Mouse (Mus musculus) erythroblast, embryonic 14.5 days (primary cell): ENCODE results near the gene Cluh.

Experiments
- GATA1 ChIP-seq: IDR thresholded peaks from 2 replicates; pipeline ENCODE4 v1.6.1; 2012; ENCODE audit warnings: low read length, inconsistent platforms, mixed read lengths
- TAL1 ChIP-seq: IDR thresholded peaks from 3 replicates; pipeline ENCODE4 v1.6.1; 2012; ENCODE audit warnings: low read length, inconsistent platforms, mixed read lengths

GRCm38 (mm10) chr11:74666776-74667581, 17.7 kb downstream of the Cluh start:
- TF ChIP-seq GATA1 = no peak
- no peak for TF ChIP-seq TAL1
